Mouse (Mus musculus): ENCODE measurements at regions not wholly inside any gene's neighbourhood (a gene's known extent, or its start where the extent isn't known, plus 50 kb on each side); places are given as distances from the start of the nearest gene placed in this dataset.
"Not testable (repeated sequence)": the region's sequence is repeated elsewhere in the genome, so short reads cannot be mapped to it uniquely, and the experiment has no call there.

DNA sequence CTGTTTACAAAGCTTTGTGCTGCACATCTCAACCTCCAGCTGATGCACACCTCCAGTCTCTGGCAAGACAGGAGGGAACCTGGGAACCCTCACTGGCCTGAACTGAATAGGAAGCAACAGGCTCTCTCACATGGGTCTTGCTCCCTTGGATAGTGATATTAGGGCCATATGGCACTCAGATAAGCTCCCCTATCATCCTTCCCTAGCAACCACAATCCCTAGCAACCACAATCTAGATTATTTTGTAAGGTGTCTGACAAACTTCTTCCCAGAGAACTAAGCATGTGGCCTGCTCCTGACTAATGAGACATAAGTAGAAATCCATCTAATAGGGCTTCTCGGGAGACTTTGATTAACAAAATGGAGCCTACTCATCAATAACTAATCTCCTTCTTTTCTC, 253.1 kb upstream of the Ercc4 start:
- Histone ChIP-seq H3K4me1 (ENCODE audit: control insufficient read depth, insufficient read depth, low read length) (no peaks in the 10 kb centered on the region), H3K36me3 (ENCODE audit: control insufficient read depth, insufficient read depth, low read length) (no peaks in the 10 kb centered on the region), H3K27me3 (replicated peaks; ENCODE audit: control insufficient read depth, insufficient read depth, low read length) (no peaks in the 10 kb centered on the region; the same call in 1 of the 2 replicates), H3K4me3 (ENCODE audit: insufficient read depth, low read depth, low read length) (no peak overlapping the region), H3K27ac (ENCODE audit: insufficient read depth, low read depth, low read length) (no peak overlapping the region)
- WGBS: 100% methylated on average over 1 of the region's 1 CpGs
- no peak for DNase-seq
- no peak for TF ChIP-seq CTCF (conservative IDR thresholded peaks at IDR 0.05; ENCODE audit: insufficient read depth, insufficient read length, low read depth, low read length)
- TF ChIP-seq POLR2A (IDR thresholded peaks at IDR 0.05; ENCODE audit: low read depth, low read length): no peak

DNA sequence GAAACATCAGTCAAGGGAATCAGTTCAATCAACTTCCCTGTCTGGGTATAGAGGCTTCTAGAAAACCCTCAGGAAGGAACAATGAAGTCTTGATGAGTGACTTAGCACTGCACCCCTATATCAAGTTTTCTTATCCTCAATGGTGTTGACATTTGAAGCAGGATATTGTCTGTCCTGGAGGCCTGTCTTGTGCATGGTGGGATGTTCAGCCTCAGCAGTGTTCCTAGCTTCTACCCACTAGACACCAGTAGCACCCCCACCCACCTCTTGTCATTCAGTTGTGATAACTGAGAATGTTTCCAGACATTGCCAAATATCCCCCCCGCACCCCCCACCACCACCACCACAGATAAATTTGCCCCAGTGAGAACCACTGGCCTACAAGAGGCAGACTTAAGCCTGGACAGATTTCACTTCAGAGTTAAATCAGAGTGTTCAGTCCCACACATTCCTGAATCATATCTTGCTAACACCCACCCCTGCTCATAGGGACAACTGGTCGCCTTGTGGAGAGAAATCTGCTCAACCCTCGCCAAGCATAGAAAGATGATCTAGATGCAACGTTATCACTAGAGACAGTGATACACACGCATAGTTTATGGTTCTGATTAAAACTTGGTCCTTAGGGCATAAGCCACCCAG, 249.6 kb upstream of the Ercc4 start:
- WGBS: 77% methylated on average over 5 of the region's 5 CpGs
- no peak overlapping the region for H3K4me3 ChIP-seq (ENCODE audit: insufficient read depth, low read depth, low read length)
- DNase-seq: no peak
- H3K27me3 ChIP-seq (replicated peaks; ENCODE audit: control insufficient read depth, insufficient read depth, low read length): no peaks in the 10 kb centered on the region; the same call in 1 of the 2 replicates
- TF ChIP-seq POLR2A (IDR thresholded peaks at IDR 0.05; ENCODE audit: low read depth, low read length): no peak
- TF ChIP-seq CTCF (conservative IDR thresholded peaks at IDR 0.05; ENCODE audit: insufficient read depth, insufficient read length, low read depth, low read length): no peak
- no peak overlapping the region for H3K27ac ChIP-seq (ENCODE audit: insufficient read depth, low read depth, low read length)
- H3K4me1 ChIP-seq (ENCODE audit: control insufficient read depth, insufficient read depth, low read length): no peaks in the 10 kb centered on the region
- no peaks in the 10 kb centered on the region for H3K36me3 ChIP-seq (ENCODE audit: control insufficient read depth, insufficient read depth, low read length)

DNA sequence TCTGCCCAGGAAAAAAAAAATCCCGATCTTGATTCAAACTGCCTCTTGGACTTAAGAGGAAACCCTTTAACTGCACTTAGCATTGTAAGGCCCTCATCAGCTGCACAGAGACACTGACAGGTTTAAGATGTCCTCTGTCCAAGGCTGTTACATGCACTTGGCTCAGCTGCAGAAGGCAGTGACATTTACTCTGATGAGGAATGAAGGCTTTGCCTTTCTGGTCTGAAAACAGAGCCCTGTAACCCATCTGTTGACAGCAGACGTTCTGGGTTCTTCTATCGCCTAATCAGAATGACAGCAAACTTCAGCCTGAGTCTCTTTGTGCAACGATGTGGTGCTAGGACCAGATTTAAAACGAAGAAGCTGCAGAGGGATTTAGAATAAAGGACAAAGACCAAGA, 246.9 kb upstream of the Ercc4 start:
- no peaks in the 10 kb centered on the region for H3K36me3 ChIP-seq (ENCODE audit: control insufficient read depth, insufficient read depth, low read length)

DNA sequence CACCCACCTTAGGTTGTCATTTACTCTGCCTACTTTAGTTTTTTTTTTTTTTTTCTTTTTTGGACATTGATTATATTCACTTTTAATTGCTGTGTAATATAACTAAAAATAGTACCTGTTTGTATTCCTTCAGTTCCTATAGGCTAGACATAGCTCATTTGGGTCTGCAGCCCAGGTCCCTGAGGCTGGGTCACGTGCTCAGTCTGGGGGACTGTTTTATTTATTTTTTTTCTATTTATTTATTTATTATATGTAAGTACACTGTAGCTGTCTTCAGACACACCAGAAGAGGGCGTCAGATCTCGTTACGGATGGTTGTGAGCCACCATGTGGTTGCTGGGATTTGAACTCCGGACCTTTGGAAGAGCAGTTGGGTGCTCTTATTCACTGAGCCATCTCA, 231.2 kb upstream of the Ercc4 start:
- H3K4me1 ChIP-seq (ENCODE audit: control insufficient read depth, insufficient read depth, low read length); H3K36me3 ChIP-seq (ENCODE audit: control insufficient read depth, insufficient read depth, low read length); H3K4me3 ChIP-seq (ENCODE audit: insufficient read depth, low read depth, low read length); H3K27me3 ChIP-seq (replicated peaks; ENCODE audit: control insufficient read depth, insufficient read depth, low read length); H3K27ac ChIP-seq (ENCODE audit: insufficient read depth, low read depth, low read length); DNase-seq: not testable (repeated sequence)
- 65% methylated on average over 5 of the region's 5 CpGs for WGBS

More for the DNA sequence above, 246.9 kb upstream of the Ercc4 start:
- TF ChIP-seq CTCF (conservative IDR thresholded peaks at IDR 0.05; ENCODE audit: insufficient read depth, insufficient read length, low read depth, low read length): no peak
- no peak for TF ChIP-seq POLR2A (IDR thresholded peaks at IDR 0.05; ENCODE audit: low read depth, low read length)
- Histone ChIP-seq H3K27me3 (replicated peaks; ENCODE audit: control insufficient read depth, insufficient read depth, low read length) (no peaks in the 10 kb centered on the region), H3K4me1 (ENCODE audit: control insufficient read depth, insufficient read depth, low read length) (no peaks in the 10 kb centered on the region), H3K27ac (ENCODE audit: insufficient read depth, low read depth, low read length) (no peak overlapping the region), H3K4me3 (ENCODE audit: insufficient read depth, low read depth, low read length) (no peak overlapping the region)
- WGBS: 72% methylated on average over 5 of the region's 5 CpGs
- no peak for DNase-seq

DNA sequence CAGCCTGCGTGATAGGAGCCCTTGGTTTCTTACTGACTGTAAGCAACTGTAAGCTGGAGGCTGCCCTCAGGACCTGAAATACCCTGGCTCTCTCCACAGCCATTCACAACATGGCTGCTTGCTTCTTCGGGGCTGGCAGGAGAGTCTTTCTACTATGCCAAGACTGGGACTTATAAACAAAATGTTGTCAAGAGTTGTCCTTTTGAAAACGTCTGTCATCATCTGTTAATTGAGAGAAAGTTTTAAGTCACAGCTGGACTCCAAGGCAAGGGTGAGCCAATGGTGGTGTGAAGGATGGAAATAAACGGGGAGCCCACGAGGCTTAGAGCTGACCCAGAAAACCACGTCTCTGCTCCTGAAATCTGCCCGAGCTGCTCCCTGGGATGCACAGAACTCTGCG, 229.5 kb upstream of the Ercc4 start:
- H3K36me3 ChIP-seq (ENCODE audit: control insufficient read depth, insufficient read depth, low read length): no peaks in the 10 kb centered on the region
- no peak overlapping the region for H3K27ac ChIP-seq (ENCODE audit: insufficient read depth, low read depth, low read length)
- no peaks in the 10 kb centered on the region; the same call in 1 of the 2 replicates for H3K27me3 ChIP-seq (replicated peaks; ENCODE audit: control insufficient read depth, insufficient read depth, low read length)
- no peak for TF ChIP-seq CTCF (conservative IDR thresholded peaks at IDR 0.05; ENCODE audit: insufficient read depth, insufficient read length, low read depth, low read length)
- TF ChIP-seq POLR2A (IDR thresholded peaks at IDR 0.05; ENCODE audit: low read depth, low read length): no peak
- no peak overlapping the region for H3K4me3 ChIP-seq (ENCODE audit: insufficient read depth, low read depth, low read length)
- no peak for DNase-seq
- H3K4me1 ChIP-seq (ENCODE audit: control insufficient read depth, insufficient read depth, low read length): no peaks in the 10 kb centered on the region
- 85% methylated on average over 8 of the region's 8 CpGs for WGBS

DNA sequence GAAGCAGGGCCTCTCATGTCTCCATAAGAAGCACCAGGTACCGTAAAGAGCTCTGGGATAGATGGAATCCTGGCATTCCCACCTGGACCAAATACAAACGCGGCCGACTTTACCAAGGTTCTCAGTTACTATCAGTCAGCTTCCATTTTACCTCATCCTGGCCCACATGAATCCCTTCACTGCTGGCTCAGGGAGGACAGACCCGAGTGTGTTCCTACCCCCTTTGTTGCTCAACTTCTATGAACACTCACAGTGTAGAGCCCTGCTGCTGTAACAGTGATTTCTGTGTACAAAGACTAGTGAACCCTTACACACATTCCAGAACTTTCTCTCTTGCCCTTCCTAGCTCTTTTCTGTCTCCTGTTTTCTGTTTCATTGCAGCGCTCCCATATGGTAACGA, 229.0 kb upstream of the Ercc4 start:
- DNase-seq: no peak
- Histone ChIP-seq H3K4me3 (ENCODE audit: insufficient read depth, low read depth, low read length) (no peak overlapping the region), H3K36me3 (ENCODE audit: control insufficient read depth, insufficient read depth, low read length) (no peaks in the 10 kb centered on the region), H3K27me3 (replicated peaks; ENCODE audit: control insufficient read depth, insufficient read depth, low read length) (no peaks in the 10 kb centered on the region; the same call in 1 of the 2 replicates), H3K4me1 (ENCODE audit: control insufficient read depth, insufficient read depth, low read length) (no peaks in the 10 kb centered on the region), H3K27ac (ENCODE audit: insufficient read depth, low read depth, low read length) (no peak overlapping the region)
- TF ChIP-seq CTCF (conservative IDR thresholded peaks at IDR 0.05; ENCODE audit: insufficient read depth, insufficient read length, low read depth, low read length): no peak
- no peak for TF ChIP-seq POLR2A (IDR thresholded peaks at IDR 0.05; ENCODE audit: low read depth, low read length)
- 84% methylated on average over 7 of the region's 7 CpGs for WGBS

DNA sequence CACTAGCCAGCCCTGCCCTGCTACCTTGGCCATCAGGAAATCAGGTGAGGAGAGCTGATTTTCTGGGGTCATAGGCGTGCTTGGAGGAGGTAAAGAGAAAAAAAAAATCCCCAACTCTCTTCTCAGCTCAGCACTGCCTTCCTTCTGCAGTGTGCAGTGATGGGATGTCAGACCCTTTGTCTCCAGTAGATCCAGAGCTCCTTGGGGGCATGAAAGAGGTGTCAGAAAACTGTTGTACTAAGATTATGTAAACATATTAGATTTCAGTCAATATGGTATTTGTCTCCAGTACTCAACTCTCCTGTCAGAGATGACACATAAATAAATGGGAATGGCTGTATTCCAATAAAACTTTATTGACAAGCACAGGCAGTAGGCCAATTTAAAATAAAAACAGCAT, 226.8 kb upstream of the Ercc4 start:
- no peak overlapping the region for H3K4me3 ChIP-seq (ENCODE audit: insufficient read depth, low read depth, low read length)
- 55% methylated on average over 1 of the region's 1 CpGs for WGBS
- H3K27me3 ChIP-seq (replicated peaks; ENCODE audit: control insufficient read depth, insufficient read depth, low read length): no peaks in the 10 kb centered on the region; the same call in 1 of the 2 replicates
- no peak for DNase-seq
- no peak for TF ChIP-seq CTCF (conservative IDR thresholded peaks at IDR 0.05; ENCODE audit: insufficient read depth, insufficient read length, low read depth, low read length)
- no peak for TF ChIP-seq POLR2A (IDR thresholded peaks at IDR 0.05; ENCODE audit: low read depth, low read length)
- H3K4me1 ChIP-seq (ENCODE audit: control insufficient read depth, insufficient read depth, low read length): no peaks in the 10 kb centered on the region
- no peak overlapping the region for H3K27ac ChIP-seq (ENCODE audit: insufficient read depth, low read depth, low read length)
- H3K36me3 ChIP-seq (ENCODE audit: control insufficient read depth, insufficient read depth, low read length): no peaks in the 10 kb centered on the region
